Mouse (Mus musculus): ENCODE results near the gene Dcxr.
"Not testable (repeated sequence)": the region's sequence is repeated elsewhere in the genome, so short reads cannot be mapped to it uniquely, and the experiment has no call there.

Dcxr gene

GRCm38 (mm10) chr11:120707969-120708368 lies 19.1 kb downstream of the Dcxr start:
- DNase-seq, result no peak

GRCm38 (mm10) chr11:120707225-120707624 lies 19.9 kb downstream of the Dcxr start:
- DNase-seq, result no peak

- DNase-seq, result no peak
Measured at GRCm38 (mm10) chr11:120706120-120706519, 21.0 kb downstream of the Dcxr start.

GRCm38 (mm10) chr11:120704486-120705325 lies 22.4 kb downstream of the Dcxr start:
- no peak for DNase-seq

- no peak for DNase-seq
Measured at GRCm38 (mm10) chr11:120703696-120704454, 23.2 kb downstream of the Dcxr start.

- no peak for DNase-seq
Measured at GRCm38 (mm10) chr11:120697741-120698140, 29.3 kb downstream of the Dcxr start.

GRCm38 (mm10) chr11:120696568-120696967 lies 30.5 kb downstream of the Dcxr start:
- no peak for DNase-seq

GRCm38 (mm10) chr11:120695641-120696040 lies 31.4 kb downstream of the Dcxr start:
- DNase-seq, result peak; percentile 80

- no peak for DNase-seq
Measured at GRCm38 (mm10) chr11:120695184-120695583, 31.9 kb downstream of the Dcxr start.

GRCm38 (mm10) chr11:120693461-120693860 lies 33.6 kb downstream of the Dcxr start:
- peak; percentile 36 for DNase-seq

- peak; percentile 84 for DNase-seq
Measured at GRCm38 (mm10) chr11:120692471-120693011, 34.5 kb downstream of the Dcxr start.

- no peak for DNase-seq
Measured at GRCm38 (mm10) chr11:120689365-120689764, 37.7 kb downstream of the Dcxr start.

GRCm38 (mm10) chr11:120686650-120687272 lies 40.3 kb downstream of the Dcxr start:
- DNase-seq, result no peak

- DNase-seq, result no peak
Measured at GRCm38 (mm10) chr11:120684660-120685059, 42.4 kb downstream of the Dcxr start.

- DNase-seq, result no peak
Measured at GRCm38 (mm10) chr11:120684086-120684485, 43.0 kb downstream of the Dcxr start.

- DNase-seq, result no peak
Measured at GRCm38 (mm10) chr11:120683536-120683935, 43.5 kb downstream of the Dcxr start.

GRCm38 (mm10) chr11:120682683-120683082 lies 44.4 kb downstream of the Dcxr start:
- no peak for DNase-seq

- DNase-seq, result peak; percentile 88
Measured at GRCm38 (mm10) chr11:120679909-120680308, 47.2 kb downstream of the Dcxr start.

GRCm38 (mm10) chr11:120676951-120677350 lies 50.1 kb downstream of the Dcxr start:
- DNase-seq, result no peak

- not testable (repeated sequence) for DNase-seq
Measured at GRCm38 (mm10) chr11:120675875-120676274, 51.2 kb downstream of the Dcxr start.

All from kidney, adult 11 months (tissue).